Mouse (Mus musculus) retina, postnatal 7 days (tissue): ENCODE results near the gene Gca.

Source experiments
- DNase-seq: peaks from one replicate; pipeline ENCODE4 v3.0.0-alpha.2; 2012; ENCODE audit warnings: low read depth, low spot score

Gca gene

GRCm38 (mm10) chr2:62664135-62664670, at the start of gene Gca:
Gca (plus strand) TSS chr2:62664285.
- DNase-seq: peak; percentile 70

DNA sequence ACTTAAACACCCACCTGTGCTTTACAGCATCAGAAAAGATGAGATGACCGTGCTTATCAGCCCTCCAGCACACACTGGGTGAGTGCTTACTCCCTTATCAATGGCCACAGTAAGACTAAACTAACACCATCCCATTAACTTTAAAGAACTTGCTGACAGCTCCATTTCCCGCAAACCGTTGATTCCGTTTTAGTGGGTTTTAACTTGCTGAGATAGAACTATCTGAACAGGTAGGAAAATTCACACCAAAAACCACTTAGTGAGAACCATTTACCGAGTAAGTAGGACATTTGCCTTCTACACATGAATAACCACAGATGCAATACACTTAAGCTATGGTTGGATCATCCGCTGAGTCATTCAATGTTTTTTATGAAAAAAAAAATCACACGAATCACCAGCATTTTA, 45.1 kb upstream of the Gca start:
- DNase-seq: no peak

- no peak for DNase-seq
These were observed 44.4 kb upstream of the Gca start for GRCm38 (mm10) chr2:62619679-62620078.

DNA sequence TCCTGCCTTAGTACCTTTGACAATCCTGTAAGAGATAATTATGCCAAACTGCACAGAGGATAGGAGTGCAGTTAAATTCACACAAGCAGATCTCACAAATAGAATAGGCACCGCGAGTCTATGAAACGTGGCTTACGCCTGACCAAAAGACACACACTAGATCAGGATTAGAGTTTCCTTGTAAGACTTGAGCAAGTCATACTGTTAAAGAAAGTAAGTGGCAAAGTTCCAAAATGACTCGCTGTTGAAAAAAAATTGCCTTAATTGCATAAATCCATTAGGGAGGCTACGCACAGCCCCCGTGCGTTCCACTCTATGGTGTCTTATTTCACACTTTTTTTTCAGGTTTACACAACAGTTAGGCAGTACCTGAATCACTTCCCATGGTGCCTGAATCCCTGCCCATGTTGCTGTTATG, 41.1 kb upstream of the Gca start:
- no peak for DNase-seq

- DNase-seq: no peak
These were observed 36.4 kb upstream of the Gca start for GRCm38 (mm10) chr2:62627728-62628127.

- no peak for DNase-seq
These were observed 35.7 kb upstream of the Gca start for GRCm38 (mm10) chr2:62628356-62628755.

DNA sequence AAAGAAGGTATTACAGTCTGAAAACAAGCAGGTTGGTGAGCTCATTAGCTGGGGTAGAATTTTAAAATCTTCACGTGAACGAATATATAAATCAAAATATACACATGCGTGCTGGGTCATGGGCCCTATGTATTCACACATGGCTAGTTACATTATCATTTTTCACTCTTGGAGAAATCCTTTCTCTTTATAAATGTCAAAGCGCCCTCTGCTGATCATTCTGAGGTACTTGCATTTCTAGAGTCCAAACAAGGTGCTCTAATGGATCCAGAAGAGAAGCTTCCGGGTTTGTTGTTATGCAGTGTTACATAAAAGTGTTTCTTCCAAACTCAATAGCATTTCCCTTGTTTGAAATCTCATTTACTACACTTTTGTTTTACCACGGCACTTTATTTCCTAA, 33.6 kb upstream of the Gca start:
- DNase-seq: peak; percentile 30

DNA sequence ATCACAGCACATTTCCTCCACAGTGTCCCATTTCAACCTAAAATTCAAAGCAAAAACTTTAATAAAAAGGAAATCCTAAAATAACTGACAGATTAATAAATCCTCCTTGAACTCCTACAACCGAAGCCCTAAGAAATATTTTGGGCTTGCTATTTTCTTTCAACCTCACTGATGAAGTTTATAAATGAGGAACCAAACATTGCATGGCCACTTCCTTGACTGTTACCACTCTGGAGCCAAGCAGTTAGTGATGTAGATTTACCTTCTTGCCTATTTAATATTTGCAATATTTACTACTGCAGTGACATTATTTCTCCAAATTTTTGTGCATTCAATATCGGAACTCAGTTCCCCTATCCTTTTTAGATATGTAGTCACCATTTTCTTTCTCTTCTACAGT, 24.2 kb upstream of the Gca start:
- DNase-seq: no peak

GRCm38 (mm10) chr2:62643405-62644305, 20.4 kb upstream of the Gca start:
- DNase-seq: no peak

DNA sequence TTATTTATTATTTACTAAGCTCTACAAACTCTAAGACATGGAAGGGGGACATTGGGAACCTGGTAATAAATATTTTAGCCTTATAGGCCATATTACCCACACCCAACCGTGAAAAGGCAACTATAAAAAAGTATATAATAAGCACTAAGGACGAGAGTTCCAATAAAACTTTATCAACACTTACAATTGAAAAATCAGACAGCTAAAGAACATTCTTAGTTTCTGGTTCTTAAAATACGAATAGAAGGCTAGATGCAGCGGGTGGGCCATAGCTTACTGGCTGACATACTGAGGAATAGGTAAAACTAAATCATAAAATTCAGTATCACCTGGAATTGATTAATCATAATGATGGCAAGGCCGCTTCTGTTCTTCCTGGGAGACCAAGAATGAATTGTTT, 19.2 kb upstream of the Gca start:
- no peak for DNase-seq

GRCm38 (mm10) chr2:62645475-62645874, 18.6 kb upstream of the Gca start:
- no peak for DNase-seq

DNA sequence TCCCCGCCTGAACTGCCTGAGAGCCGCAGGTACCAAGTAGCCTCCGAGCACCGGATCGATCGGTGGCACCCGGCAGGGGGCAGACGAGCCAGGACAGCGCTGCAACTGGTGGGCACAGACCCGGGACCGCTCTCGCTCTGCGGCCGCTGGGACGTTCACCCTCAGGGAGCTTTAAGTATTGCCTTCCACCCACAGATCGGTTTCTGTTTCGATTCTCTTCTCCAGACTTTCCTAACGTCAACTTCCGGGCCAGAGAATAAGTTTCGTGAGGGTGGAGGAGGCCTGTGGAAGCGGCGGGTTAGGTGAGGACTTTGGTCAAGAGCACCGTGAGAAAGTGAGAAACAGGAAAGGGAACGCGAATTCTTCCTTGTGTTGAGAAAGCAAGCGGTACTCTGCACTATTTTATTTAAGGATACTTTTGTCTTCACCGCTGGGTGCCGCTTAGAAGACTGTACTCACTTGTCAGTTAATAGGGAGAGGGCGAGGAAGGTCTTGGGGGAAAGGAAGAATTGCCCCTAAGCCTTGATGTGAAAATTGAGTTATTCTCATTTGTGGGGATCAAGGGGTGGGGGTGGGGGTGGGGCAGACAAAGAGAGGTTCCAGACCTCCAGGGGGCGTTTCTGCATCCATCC, 18.0 kb upstream of the Gca start, which contains the start of gene Ifih1:
TSS of gene Ifih1 (minus strand) at position 242 of the 632 bp plus-strand sequence.
- DNase-seq: no peak

DNA sequence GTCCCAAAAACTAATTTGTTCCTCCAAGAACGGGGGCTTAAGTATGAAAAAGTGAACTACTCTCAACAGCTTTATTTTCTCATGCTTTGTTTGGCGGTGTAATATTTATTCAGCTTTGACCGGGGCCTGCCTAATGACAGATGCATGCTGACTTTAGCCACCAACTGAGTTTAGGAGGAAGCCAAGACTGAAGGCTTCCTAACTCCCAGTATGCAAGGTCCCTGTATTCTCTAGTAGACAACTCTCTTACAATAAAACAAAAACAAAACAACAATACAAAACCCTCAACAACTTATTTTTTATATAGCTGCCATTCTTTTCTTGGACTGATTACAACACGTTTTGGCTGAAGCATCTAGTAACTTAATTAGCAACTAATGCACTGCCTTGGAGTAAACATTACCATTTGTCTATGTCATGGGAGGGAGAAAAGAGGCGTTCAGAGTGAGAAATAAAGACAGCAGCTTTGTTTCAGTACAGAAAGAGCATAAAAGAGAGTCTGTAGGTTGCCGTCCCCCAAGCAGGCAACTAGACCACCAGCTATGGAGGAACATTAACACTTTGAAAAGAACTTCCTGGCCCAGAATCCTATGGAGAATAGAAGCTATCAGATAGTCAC, 17.3 kb upstream of the Gca start:
- DNase-seq: no peak

GRCm38 (mm10) chr2:62651890-62652289, 12.2 kb upstream of the Gca start:
- no peak for DNase-seq

- no peak for DNase-seq
These were observed 11.6 kb upstream of the Gca start for GRCm38 (mm10) chr2:62652466-62652865.

DNA sequence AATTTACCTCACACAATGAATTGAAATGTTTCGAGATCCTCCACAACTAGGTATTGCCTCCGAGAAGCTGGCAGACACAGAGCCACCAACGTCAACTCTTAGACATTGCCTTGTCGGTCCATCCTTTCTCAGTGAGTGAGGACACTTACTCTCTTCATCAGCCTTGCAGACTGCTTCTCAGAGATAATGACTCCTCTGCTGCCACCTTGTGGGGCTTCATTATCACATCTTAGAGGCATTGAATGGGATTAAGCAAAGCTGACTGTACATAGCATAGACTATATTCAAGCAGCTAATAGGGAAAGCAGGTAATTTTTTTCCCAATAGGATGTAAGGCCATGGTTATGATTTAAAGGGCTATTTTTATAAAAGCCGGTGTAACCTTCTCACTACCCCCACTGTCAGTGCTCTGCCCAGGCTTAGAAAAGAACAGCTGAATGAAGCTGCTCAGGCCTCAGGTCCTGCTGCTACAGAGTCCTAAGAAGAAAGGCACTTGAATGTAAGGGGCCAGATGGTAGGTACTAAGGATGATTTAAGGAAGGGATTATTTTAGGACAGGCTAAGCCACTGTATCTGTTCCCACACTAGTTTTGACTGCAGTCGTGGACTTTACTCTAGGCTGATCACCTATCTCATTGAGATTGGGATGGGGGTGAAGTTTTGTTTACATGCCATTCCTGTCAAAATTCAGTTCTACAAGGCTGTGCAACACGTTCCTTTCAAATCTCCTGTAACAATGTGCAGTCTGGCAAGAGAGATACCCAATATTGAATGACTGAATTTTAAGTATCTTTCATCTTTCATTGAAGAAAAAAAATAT, 9.4 kb upstream of the Gca start:
- peak; percentile 58 for DNase-seq

- DNase-seq: no peak
These were observed 8.0 kb upstream of the Gca start for GRCm38 (mm10) chr2:62656072-62656471.

- DNase-seq: no peak
These were observed 3.5 kb upstream of the Gca start for GRCm38 (mm10) chr2:62660565-62660964.

DNA sequence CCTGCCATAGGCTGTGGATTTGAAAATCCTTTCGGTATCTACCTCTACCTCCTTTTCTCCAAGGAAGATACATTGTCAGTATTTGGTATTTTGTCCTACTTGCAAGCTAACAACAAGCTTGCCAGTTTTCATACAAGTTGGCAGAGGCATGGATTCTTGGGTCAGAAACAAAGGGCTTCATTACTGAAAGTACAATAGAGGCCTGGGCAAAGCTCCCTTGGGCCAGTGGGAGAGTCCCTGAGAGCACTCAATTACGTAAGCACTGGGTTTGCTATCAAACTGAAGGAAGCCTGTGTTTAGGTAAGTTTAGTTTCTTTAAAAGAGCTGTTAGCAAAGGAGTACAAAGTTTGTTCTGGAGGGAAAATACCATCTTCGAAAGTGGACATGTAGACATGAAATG, 1.5 kb upstream of the Gca start:
- no peak for DNase-seq

GRCm38 (mm10) chr2:62664839-62665238, 754 bp downstream of the Gca start:
- DNase-seq: no peak

- no peak for DNase-seq
These were observed 1.5 kb downstream of the Gca start for GRCm38 (mm10) chr2:62665536-62665935.
